In the genomic region with DNA sequence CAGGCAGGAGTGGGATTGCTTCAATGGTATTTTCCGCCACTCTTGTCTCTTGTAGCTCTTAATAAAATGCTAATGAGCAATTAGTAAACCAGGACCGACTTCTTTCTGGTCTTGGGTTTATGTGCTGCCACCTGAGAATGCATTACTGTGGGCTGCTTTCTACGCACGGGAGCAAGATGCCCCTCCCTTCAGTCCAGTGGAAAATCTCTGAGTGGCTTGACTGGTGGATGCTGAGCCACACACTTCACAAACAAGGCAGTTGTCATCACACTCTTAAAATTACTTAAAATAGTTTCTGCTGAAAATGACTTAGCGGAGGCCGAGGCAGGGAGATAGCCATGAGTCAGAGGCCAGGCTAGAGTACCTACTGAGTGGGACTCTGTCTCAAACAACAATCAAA, we compare ENCODE assay signal across 26 mouse cellular contexts.
"Had no signal": no experiment of that assay in that cellular context is flagged by ENCODE, and none has a peak within 500 bp of the region (broad histone marks: within the 10 kb centered on the region; RNA-seq: fewer than 3 reads in every experiment).

No protein-coding gene starts in this region.

- H3K9me3 ChIP-seq: heart, embryonic 13.5 days; heart, embryonic 15.5 days; hindbrain, embryonic 10.5 days; hindbrain, embryonic 12.5 days; intestine, embryonic 15.5 days; limb, embryonic 13.5 days; limb, embryonic 15.5 days; liver, embryonic 12.5 days had no signal

- DNase-seq: gastrocnemius, postnatal 25 days; heart, adult 2 months; heart, postnatal 14 days; heart, postnatal 4 days; kidney, adult 18-20 months; kidney, adult 8-10 months; kidney, postnatal 10 days; kidney, postnatal 25 days; kidney, postnatal 4 days; left cerebral cortex, postnatal 4 days had no signal

- H3K27ac ChIP-seq: hindbrain, embryonic 10.5 days; hindbrain, embryonic 12.5 days; hindbrain, embryonic 14.5 days; intestine, embryonic 15.5 days; layer of hippocampus, adult 2 months; limb, embryonic 13.5 days; limb, embryonic 15.5 days; liver, embryonic 12.5 days; liver, embryonic 14.5 days had no signal

- H3K4me1 ChIP-seq: heart, embryonic 15.5 days; hindbrain, embryonic 10.5 days; hindbrain, embryonic 12.5 days; intestine, embryonic 15.5 days; limb, embryonic 13.5 days; limb, embryonic 15.5 days; liver, embryonic 12.5 days had no signal

- H3K36me3 ChIP-seq: heart, embryonic 15.5 days; hindbrain, embryonic 10.5 days; hindbrain, embryonic 12.5 days; intestine, embryonic 15.5 days; limb, embryonic 13.5 days; limb, embryonic 15.5 days; liver, embryonic 12.5 days had no signal

- H3K4me2 ChIP-seq: heart, embryonic 11.5 days; heart, embryonic 13.5 days; heart, embryonic 15.5 days; hindbrain, embryonic 12.5 days; hindbrain, embryonic 14.5 days; intestine, embryonic 15.5 days; limb, embryonic 13.5 days; limb, embryonic 15.5 days; liver, embryonic 12.5 days had no signal

- ATAC-seq: hindbrain, embryonic 16.5 days; inflammation-experienced regulatory T-cells, adult 6 months; intestine, embryonic 15.5 days; intestine, postnatal 0 days; liver, embryonic 12.5 days had no signal

- H3K27me3 ChIP-seq: heart, embryonic 13.5 days; heart, embryonic 15.5 days; hindbrain, embryonic 12.5 days; intestine, embryonic 15.5 days; limb, embryonic 13.5 days; limb, embryonic 15.5 days; liver, embryonic 12.5 days had no signal

- H3K9ac ChIP-seq: heart, embryonic 13.5 days; heart, embryonic 15.5 days; hindbrain, embryonic 12.5 days; hindbrain, embryonic 14.5 days; intestine, embryonic 15.5 days; limb, embryonic 13.5 days; limb, embryonic 15.5 days; liver, embryonic 12.5 days; liver, embryonic 14.5 days had no signal

- H3K4me3 ChIP-seq: heart, adult 2 months; heart, embryonic 13.5 days; heart, embryonic 15.5 days; hindbrain, embryonic 10.5 days; hindbrain, embryonic 12.5 days; intestine, embryonic 15.5 days; layer of hippocampus, adult 2 months; left cerebral cortex, adult 2 months; limb, embryonic 13.5 days; limb, embryonic 15.5 days; liver, embryonic 12.5 days had no signal
